Mouse (Mus musculus): ENCODE data around the gene Pbsn. TPM values are rescaled to one million over a fixed set of nuclear protein-coding genes. Genes with fewer than 3 reads are reported as not detected.
"Not testable (repeated sequence)": the region's sequence is repeated elsewhere in the genome, so short reads cannot be mapped to it uniquely, and the experiment has no call there.

Gene Pbsn
- not detected for polyA plus RNA-seq (2012; fragmentation: generic; extraction: Trizol)

GRCm38 (mm10) chrX:77853523-77853922 is at the start of gene Pbsn:
Gene Pbsn, minus strand, starts transcription at chrX:77853623.
- no peak for TF ChIP-seq E2F4 (IDR thresholded peaks at IDR 0.05; ENCODE audit: insufficient read depth)
- TF ChIP-seq POLR2A (IDR thresholded peaks at IDR 0.05; ENCODE audit: insufficient read length, low read depth): no peak
- no peak for TF ChIP-seq CEBPB (IDR thresholded peaks at IDR 0.05; ENCODE audit: insufficient read depth, poor library complexity, severe bottlenecking)
- TF ChIP-seq USF1 (IDR thresholded peaks at IDR 0.05; ENCODE audit: low read depth): no peak
- no peak for TF ChIP-seq MYOD1 (IDR thresholded peaks at IDR 0.05; ENCODE audit: control insufficient read depth in 1 of 3, insufficient read length in 2 of 3, low read depth in 2 of 3)
- no peak for TF ChIP-seq SRF (IDR thresholded peaks at IDR 0.05; ENCODE audit: control insufficient read depth, insufficient read length, low read depth)
- TF ChIP-seq TCF3 (IDR thresholded peaks at IDR 0.05; ENCODE audit: insufficient read length, low read depth): no peak
- TF ChIP-seq REST (IDR thresholded peaks at IDR 0.05; ENCODE audit: insufficient read depth, insufficient read length): no peak
- no peak for TF ChIP-seq TCF12 (IDR thresholded peaks at IDR 0.05; ENCODE audit: insufficient read depth, poor library complexity, severe bottlenecking)
- TF ChIP-seq MAX (IDR thresholded peaks at IDR 0.05; ENCODE audit: low read depth): no peak
- TF ChIP-seq MYOG (IDR thresholded peaks at IDR 0.05; ENCODE audit: control insufficient read depth in 1 of 3, insufficient read depth in 1 of 3, insufficient read length in 2 of 3, low read depth in 2 of 3): no peak
- TF ChIP-seq POLR2AphosphoS2 (IDR thresholded peaks at IDR 0.05; ENCODE audit: insufficient read length, low read depth): no peak
- Histone ChIP-seq H3K27me3 (ENCODE audit: control insufficient read depth, insufficient read depth, insufficient read length) (no peaks in the 10 kb centered on the region), H3K4me2 (ENCODE audit: low read depth) (no peak within 1 kb of the TSS), H3K79me2 (ENCODE audit: control insufficient read depth, insufficient read depth) (no peaks in the 10 kb centered on the region), H3K4me3 (no peak within 1 kb of the TSS), H3K36me3 (ENCODE audit: control insufficient read depth, insufficient read depth) (no peaks in the 10 kb centered on the region), H3ac (ENCODE audit: control insufficient read depth, insufficient read length) (no peak within 1 kb of the TSS)

DNA sequence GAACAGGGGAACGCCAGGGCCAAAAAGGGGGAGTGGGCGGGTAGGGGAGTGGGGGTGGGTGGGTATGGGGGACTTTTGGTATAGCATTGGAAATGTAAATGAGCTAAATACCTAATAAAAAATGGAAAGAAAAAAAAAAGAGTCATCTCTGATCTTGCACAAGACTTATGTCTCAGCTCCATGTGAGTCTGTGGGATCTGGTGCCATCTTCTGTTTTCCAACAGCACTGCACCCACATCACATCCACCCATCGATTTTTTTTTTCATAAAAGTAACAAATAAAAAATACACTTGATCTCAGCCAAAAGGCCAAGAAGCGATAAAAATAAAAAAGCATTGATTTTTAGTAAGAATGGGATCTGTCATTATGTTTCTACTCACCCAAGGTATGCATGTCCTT is 26.6 kb upstream of the Pbsn start:
- not testable (repeated sequence) for H3ac ChIP-seq (ENCODE audit: control insufficient read depth, insufficient read length); H3K36me3 ChIP-seq (ENCODE audit: control insufficient read depth, insufficient read depth); H3K27me3 ChIP-seq (ENCODE audit: control insufficient read depth, insufficient read depth, insufficient read length); H3K4me2 ChIP-seq (ENCODE audit: low read depth); H3K79me2 ChIP-seq (ENCODE audit: control insufficient read depth, insufficient read depth); H3K4me3 ChIP-seq

GRCm38 (mm10) chrX:77864458-77864857 is 11.0 kb upstream of the Pbsn start, which contains the start of gene Gm14744:
Gene Gm14744, plus strand, starts transcription at chrX:77864758.
- not testable (repeated sequence) for H3K79me2 ChIP-seq (ENCODE audit: control insufficient read depth, insufficient read depth); H3K36me3 ChIP-seq (ENCODE audit: control insufficient read depth, insufficient read depth); H3K4me2 ChIP-seq (ENCODE audit: low read depth); H3K27me3 ChIP-seq (ENCODE audit: control insufficient read depth, insufficient read depth, insufficient read length); H3K4me3 ChIP-seq; H3ac ChIP-seq (ENCODE audit: control insufficient read depth, insufficient read length)

DNA sequence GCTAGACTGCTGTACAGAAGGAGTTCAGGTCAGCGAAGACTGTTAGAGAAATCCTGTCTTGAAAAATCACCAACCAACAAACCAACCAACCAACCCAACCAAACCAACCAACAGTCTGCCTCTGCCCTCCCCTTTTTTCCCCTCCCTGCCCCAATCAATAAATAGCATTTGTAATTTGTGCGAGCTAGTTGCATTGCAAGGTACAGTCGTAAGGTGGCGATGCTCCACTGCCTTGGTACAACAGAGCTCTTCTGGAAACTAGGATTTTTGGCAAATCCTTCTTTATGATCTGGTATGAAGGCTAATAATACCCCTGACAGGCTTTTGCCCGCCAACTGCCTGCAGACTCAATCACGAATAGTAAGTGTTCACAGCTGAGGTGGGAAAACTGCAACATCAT is 41.4 kb downstream of the Pbsn start:
- H3K36me3 ChIP-seq (ENCODE audit: control insufficient read depth, insufficient read depth): no peaks in the 10 kb centered on the region
- H3K4me2 ChIP-seq (ENCODE audit: low read depth): no peak overlapping the region
- TF ChIP-seq POLR2A (IDR thresholded peaks at IDR 0.05; ENCODE audit: insufficient read length, low read depth) (no peak), MAX (IDR thresholded peaks at IDR 0.05; ENCODE audit: low read depth) (no peak), TCF3 (IDR thresholded peaks at IDR 0.05; ENCODE audit: insufficient read length, low read depth) (no peak), SRF (IDR thresholded peaks at IDR 0.05; ENCODE audit: control insufficient read depth, insufficient read length, low read depth) (no peak), POLR2AphosphoS2 (IDR thresholded peaks at IDR 0.05; ENCODE audit: insufficient read length, low read depth) (no peak), MYOD1 (IDR thresholded peaks at IDR 0.05; ENCODE audit: control insufficient read depth in 1 of 3, insufficient read length in 2 of 3, low read depth in 2 of 3) (no peak), E2F4 (IDR thresholded peaks at IDR 0.05; ENCODE audit: insufficient read depth) (no peak)
- H3K27me3 ChIP-seq (ENCODE audit: control insufficient read depth, insufficient read depth, insufficient read length): no peaks in the 10 kb centered on the region
- H3K79me2 ChIP-seq (ENCODE audit: control insufficient read depth, insufficient read depth): no peaks in the 10 kb centered on the region
- no peak overlapping the region for H3ac ChIP-seq (ENCODE audit: control insufficient read depth, insufficient read length)
- no peak overlapping the region for H3K4me3 ChIP-seq

- no peaks in the 10 kb centered on the region for H3K79me2 ChIP-seq (ENCODE audit: control insufficient read depth, insufficient read depth)
- peak overlapping the region; percentile 65 for H3K4me2 ChIP-seq (ENCODE audit: low read depth)
- TF ChIP-seq SRF (IDR thresholded peaks at IDR 0.05; ENCODE audit: control insufficient read depth, insufficient read length, low read depth): peak; percentile 58
- TF ChIP-seq POLR2AphosphoS2 (IDR thresholded peaks at IDR 0.05; ENCODE audit: insufficient read length, low read depth): no peak
- H3ac ChIP-seq (ENCODE audit: control insufficient read depth, insufficient read length): no peak overlapping the region
- peak overlapping the region; percentile 14 for H3K4me3 ChIP-seq
- H3K36me3 ChIP-seq (ENCODE audit: control insufficient read depth, insufficient read depth): no peaks in the 10 kb centered on the region
- H3K27me3 ChIP-seq (ENCODE audit: control insufficient read depth, insufficient read depth, insufficient read length): no peaks in the 10 kb centered on the region
These were observed 42.7 kb downstream of the Pbsn start for GRCm38 (mm10) chrX:77810608-77811206.

- H3K27me3 ChIP-seq (ENCODE audit: control insufficient read depth, insufficient read depth, insufficient read length): no peaks in the 10 kb centered on the region
- no peak overlapping the region for H3K4me2 ChIP-seq (ENCODE audit: low read depth)
- TF ChIP-seq MYOG (IDR thresholded peaks at IDR 0.05; ENCODE audit: control insufficient read depth in 1 of 3, insufficient read depth in 1 of 3, insufficient read length in 2 of 3, low read depth in 2 of 3) (no peak), TCF12 (IDR thresholded peaks at IDR 0.05; ENCODE audit: insufficient read depth, poor library complexity, severe bottlenecking) (no peak), TCF3 (IDR thresholded peaks at IDR 0.05; ENCODE audit: insufficient read length, low read depth) (no peak), POLR2AphosphoS2 (IDR thresholded peaks at IDR 0.05; ENCODE audit: insufficient read length, low read depth) (no peak), USF1 (IDR thresholded peaks at IDR 0.05; ENCODE audit: low read depth) (no peak), MAX (IDR thresholded peaks at IDR 0.05; ENCODE audit: low read depth) (no peak), SRF (IDR thresholded peaks at IDR 0.05; ENCODE audit: control insufficient read depth, insufficient read length, low read depth) (no peak), REST (IDR thresholded peaks at IDR 0.05; ENCODE audit: insufficient read depth, insufficient read length) (no peak), MYOD1 (IDR thresholded peaks at IDR 0.05; ENCODE audit: control insufficient read depth in 1 of 3, insufficient read length in 2 of 3, low read depth in 2 of 3) (no peak), CEBPB (IDR thresholded peaks at IDR 0.05; ENCODE audit: insufficient read depth, poor library complexity, severe bottlenecking) (no peak), E2F4 (IDR thresholded peaks at IDR 0.05; ENCODE audit: insufficient read depth) (no peak), POLR2A (IDR thresholded peaks at IDR 0.05; ENCODE audit: insufficient read length, low read depth) (no peak)
- no peak overlapping the region for H3ac ChIP-seq (ENCODE audit: control insufficient read depth, insufficient read length)
- H3K79me2 ChIP-seq (ENCODE audit: control insufficient read depth, insufficient read depth): no peaks in the 10 kb centered on the region
- H3K36me3 ChIP-seq (ENCODE audit: control insufficient read depth, insufficient read depth): no peaks in the 10 kb centered on the region
- H3K4me3 ChIP-seq: no peak overlapping the region
These were observed 44.8 kb downstream of the Pbsn start for GRCm38 (mm10) chrX:77808602-77809001.

Measured in myocyte (in vitro differentiated cells).